Mouse (Mus musculus): ENCODE results near the gene Atic.

Gene Atic

DNA sequence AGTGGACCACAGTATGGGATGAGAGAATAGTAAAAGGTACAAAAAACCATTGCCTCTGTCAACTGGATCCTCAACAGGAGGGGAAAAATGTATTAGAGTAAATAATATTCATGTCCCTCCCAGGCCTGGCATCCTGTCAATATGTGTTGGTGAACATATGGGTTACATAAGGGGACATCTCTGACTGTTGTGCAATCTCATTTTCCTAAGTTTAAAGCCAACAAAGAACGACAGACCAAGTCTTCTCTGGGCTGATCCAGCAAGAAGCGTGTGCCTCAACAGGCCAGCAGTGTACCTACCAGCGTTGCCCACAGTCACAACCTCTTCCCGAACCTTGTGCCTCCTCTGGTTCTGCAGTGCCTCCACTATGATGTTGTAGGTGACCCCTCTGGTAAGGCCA is 38.4 kb downstream of the Atic start:
- DNase-seq = no peak

DNA sequence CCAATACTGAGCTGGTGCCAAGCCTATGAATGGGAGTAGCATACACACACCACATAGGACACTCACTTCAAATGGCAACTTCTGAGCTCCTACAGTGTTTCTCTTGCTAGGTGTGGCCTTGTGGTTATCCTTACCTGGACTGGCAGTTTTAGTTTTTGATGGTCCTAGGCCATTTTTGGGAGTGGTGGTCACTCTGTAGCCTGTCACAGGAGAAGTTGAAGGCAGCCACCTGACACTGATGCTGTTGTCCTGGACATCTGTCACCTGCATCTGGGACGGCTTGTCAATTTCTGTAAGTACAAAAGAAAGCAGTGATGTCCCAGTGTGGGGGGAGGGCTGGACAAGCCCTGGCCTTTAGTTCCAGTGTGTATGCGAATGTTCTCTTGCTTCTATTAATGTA is 48.8 kb downstream of the Atic start:
- DNase-seq = no peak

DNA sequence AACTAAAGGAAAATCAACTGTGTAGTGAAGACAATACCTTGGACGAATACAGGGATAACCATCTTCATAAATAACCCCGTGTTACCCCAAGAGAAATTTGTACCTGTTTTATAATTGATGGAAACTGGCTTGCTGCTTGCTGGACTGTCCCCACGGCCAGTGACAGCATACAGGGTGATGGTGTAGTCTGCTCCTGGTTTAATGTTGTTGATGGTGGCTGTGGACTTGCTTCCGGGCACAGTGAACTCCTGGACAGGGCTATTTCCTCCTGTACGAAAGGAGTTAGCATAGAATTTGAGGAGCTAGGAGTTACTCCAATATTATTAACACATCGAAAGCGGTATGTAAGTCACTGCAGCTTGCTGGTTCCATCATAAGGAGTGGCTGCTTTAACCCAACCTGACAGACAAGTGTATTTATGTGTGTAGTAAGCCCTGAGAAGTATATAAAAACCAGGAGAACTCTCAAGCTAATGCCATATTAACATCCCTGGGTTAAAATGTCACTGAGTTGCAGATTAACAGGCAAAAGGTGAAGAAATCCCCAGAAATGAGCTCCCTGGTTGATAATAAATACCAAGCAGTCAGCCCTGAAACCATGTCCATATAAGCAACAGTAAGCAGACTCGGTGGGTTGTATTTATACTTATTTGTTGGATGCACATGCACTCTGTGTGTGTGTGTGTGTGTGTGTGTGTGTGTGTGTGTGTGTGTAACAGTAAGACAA is 49.8 kb downstream of the Atic start:
- DNase-seq = no peak

DNA sequence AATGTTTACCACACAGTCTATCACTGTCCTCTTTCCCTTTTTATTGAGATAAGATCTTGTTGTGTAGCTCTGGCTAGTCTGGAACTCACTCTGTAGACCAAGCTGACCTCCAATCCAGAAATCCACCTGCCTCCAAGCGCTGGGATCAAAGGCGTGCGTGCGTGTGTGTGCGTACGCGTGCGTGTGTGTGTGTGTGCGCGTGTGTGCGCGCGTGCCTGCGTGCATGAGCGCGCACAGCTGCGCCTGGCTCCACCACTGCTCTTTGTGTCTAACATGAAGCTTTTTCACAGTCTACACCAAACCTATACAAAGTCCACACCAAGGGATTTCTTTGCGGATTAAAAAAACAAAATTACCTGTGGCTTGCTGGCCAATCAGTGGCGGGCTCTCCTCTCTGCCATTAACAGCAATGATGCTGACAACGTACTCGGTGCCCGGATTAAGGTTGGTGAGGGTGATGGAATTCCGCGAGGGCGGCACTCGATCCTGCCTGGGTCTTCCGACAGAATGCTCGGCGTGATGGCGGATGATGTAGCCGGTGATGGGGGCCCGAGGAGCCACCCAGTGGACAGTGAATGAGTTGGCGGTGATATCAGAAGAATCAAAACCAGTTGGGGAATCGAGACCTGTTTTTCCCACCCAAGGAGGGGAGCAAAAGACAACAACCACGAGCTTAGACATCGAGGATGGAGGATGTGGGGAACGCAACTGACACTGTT is 52.3 kb downstream of the Atic start:
- DNase-seq = no peak

DNA sequence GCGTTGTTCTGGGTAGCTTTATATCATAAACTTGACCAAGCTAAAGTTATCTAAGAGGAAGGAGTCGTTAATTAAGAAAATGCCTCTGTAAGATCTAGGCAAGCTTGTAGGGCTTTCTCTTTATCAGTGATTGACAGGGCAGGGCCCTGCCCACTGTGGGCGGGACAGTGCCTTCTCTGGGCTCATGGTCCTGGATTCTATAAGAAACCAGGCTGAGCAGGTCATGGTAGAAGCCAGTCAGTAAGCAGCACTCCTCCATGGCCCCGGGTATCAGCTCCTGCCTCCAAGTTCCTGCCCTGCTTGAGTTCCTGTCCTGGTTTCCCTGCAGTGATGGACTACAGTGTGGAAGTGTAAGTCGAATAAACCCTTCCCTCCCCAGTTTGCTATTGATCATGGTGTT is 53.0 kb downstream of the Atic start:
- no peak for DNase-seq

DNA sequence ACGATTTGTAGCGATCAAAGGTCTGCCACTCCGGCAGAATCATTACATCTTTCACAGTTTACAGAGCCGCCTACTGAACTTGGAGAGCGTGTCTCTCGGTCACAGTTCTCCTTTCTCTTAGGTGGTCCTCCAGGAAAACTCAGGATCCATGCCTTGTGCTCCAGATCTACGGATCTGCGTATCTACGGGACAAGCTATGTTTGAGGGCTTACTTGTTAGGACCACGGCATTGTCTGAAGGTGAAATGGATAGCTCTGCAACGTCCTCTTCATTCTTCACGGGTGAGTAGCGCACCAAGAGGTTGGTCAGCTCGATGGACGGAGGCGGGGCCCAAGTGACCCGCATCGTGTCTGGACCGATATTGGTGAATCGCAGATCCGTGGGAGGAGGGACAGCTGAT is 55.3 kb downstream of the Atic start:
- no peak for DNase-seq

DNA sequence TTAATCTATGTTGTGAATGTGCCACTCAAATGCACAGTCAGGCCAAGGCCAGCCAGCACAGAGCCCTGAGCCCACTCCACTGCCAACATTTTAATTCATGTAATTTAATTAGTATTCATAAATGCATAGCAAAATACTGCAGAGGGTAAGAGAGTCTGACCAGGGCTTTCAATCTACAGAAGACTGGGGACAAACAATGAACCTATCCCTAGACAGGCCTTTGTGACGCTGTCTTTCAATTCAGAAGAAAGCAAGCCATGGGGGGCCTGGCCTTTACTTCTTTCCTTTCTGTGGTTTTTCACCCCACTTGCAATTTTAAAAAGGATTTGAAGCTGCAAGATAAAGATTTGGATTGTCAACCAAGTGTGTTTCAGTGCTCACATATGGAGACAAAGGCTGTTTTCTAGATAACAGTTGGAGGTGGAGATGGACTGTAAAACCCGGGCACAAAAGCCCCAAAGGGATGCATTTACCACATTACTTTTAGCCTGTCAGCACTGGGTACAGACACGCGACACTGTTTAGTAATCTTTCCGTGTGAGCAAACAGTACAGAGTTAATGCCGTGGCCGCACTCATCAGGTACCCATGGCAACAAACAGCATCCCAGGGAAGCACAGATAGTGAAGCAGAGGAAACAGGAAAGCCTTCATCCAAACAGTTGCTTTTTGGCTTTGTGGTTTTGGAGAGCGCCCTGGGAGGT is 57.7 kb downstream of the Atic start:
- no peak for DNase-seq

DNA sequence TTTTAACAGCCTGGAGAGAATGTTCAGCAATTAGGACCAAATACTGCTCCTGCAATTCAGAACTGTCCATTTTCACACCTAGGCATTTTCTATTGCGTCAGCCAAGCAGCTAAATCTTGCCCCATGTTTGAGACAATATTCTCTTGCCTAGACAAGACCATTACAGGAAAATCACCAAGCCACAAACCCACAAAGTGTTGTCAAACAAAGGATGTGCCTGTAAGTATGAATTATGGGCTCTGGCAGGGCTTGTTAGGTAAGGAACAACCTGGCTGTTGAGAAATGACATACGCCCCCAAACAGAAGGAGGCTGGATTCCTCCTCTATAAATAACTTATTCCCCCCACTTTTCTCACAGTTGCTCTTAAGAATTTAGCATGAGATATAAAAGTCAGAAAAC is 64.6 kb downstream of the Atic start:
- DNase-seq = peak in 1 of 2 experiments; percentile 7

DNA sequence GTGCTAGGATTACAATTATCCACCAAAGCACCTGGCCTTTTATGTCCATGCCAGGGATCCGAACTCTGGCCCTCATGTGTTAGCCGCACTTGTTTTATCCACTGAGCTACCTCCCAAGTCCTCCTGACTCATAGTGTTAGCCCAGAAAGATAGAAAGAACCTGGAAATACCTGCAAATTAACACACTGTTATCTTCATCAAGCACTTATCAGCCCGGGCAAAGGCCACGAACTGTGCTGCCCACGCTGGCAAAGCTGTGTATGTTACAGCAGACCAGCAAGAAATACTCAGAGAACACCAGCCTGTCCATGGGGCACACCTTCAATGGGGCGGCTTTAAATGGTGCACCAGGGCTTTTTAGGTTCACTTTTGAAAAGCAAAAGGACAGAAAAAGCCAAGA is 66.7 kb downstream of the Atic start:
- DNase-seq = no peak
